Mouse (Mus musculus): Measurements from ENCODE around the gene Bcl2l12. TPM values are rescaled to one million over a fixed set of nuclear protein-coding genes. Genes with fewer than 3 reads are reported as not detected.

Bcl2l12 gene
- polyA plus RNA-seq, 1 experiment from 2014 or later: 23.6 TPM

DNA sequence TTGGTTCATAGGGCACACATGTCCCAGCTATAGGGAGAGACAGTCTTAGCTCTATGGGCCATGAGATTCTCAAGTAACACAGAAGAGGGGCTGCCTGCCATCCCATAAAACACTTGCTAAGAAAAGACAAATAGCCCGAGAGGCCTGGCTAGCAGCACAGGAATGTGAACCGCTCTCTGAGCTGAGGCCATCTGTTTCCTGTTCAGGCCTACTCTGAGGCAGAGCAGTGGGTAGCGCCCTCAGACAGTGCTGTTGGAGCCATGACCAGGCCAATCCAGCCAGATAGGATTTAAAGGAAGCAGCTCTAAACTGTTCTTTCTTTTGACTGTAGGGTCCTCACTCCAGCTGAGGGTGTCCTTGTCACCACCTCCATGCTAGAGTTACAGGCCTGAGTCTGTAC, 6.0 kb upstream of the Bcl2l12 start:
- 61% methylated on average over 3 of the region's 3 CpGs for WGBS (ENCODE audit: insufficient replicate concordance)
- no peak for ATAC-seq

DNA sequence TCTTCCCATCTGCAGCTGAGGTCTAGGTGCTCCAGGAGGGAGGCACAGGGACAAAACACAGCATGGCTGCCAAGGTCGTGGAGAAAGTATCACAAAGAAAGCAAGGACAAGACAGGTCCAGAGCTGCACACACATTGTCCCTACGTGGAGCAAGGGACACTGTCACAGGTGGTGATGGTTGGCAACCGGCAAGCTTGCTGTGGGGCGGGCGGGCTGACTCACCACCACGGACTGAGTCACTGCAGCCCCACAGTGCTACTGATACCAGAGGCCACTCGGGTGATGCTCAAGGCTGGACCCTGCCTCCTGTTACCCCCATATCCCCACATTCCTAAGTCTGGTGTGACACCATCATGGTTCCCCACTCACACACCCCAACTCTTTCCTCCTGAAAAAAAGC, 3.9 kb upstream of the Bcl2l12 start:
- no peak for ATAC-seq
- no peaks in the 10 kb centered on the region for H3K27me3 ChIP-seq (replicated peaks)
- H3K27ac ChIP-seq: no peak overlapping the region
- 62% methylated on average over 7 of the region's 7 CpGs for WGBS (ENCODE audit: insufficient replicate concordance)
- no peaks in the 10 kb centered on the region for H3K9me3 ChIP-seq (replicated peaks)
- no peak overlapping the region for H3K4me3 ChIP-seq
- H3K9ac ChIP-seq: no peak overlapping the region
- H3K4me2 ChIP-seq: no peak overlapping the region
- H3K36me3 ChIP-seq: peaks cover 84% of the 10 kb centered on the region
- peaks cover 41% of the 10 kb centered on the region for H3K4me1 ChIP-seq

More for the DNA sequence above, 6.0 kb upstream of the Bcl2l12 start:
- Histone ChIP-seq H3K27ac (no peak overlapping the region), H3K4me1 (peaks cover 26% of the 10 kb centered on the region), H3K4me2 (no peak overlapping the region), H3K4me3 (no peak overlapping the region), H3K9ac (no peak overlapping the region), H3K27me3 (replicated peaks) (no peaks in the 10 kb centered on the region), H3K9me3 (replicated peaks) (peaks cover 4% of the 10 kb centered on the region; the same call in 1 of the 2 replicates), H3K36me3 (peaks cover 100% of the 10 kb centered on the region)

DNA sequence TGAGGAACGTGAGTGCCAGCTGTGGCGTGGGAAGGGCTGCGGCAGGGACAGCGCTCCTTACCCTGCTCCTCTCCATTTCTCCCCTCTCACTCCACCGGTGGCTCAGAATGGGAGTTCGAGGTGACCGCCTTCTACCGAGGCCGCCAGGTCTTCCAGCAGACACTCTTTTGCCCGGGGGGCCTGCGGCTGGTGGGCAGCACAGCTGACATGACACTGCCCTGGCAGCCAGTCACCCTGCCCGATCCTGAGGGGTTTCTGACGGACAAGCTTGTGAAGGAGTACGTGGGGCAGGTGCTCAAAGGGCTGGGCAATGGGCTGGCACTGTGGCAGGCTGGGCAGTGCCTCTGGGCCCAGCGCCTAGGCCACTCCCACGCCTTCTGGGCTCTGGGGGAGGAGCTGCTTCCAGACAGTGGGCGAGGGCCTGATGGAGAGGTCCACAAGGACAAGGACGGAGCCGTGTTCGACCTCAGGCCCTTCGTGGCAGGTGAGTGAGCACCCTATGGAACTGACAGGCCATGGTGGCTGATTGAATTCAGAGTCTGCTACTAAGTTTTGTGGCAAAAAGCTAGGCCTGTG, 2.1 kb upstream of the Bcl2l12 start:
- ATAC-seq: no peak
- Histone ChIP-seq H3K4me1 (peaks cover 54% of the 10 kb centered on the region), H3K27me3 (replicated peaks) (no peaks in the 10 kb centered on the region), H3K9ac (no peak overlapping the region), H3K4me3 (no peak overlapping the region), H3K36me3 (peaks cover 72% of the 10 kb centered on the region), H3K4me2 (no peak overlapping the region), H3K9me3 (replicated peaks) (no peaks in the 10 kb centered on the region), H3K27ac (0 out of 2 replicates have a peak overlapping the region, but pooled peaks have one; percentile 3)
- WGBS (ENCODE audit: insufficient replicate concordance): 83% methylated on average over 21 of the region's 21 CpGs

DNA sequence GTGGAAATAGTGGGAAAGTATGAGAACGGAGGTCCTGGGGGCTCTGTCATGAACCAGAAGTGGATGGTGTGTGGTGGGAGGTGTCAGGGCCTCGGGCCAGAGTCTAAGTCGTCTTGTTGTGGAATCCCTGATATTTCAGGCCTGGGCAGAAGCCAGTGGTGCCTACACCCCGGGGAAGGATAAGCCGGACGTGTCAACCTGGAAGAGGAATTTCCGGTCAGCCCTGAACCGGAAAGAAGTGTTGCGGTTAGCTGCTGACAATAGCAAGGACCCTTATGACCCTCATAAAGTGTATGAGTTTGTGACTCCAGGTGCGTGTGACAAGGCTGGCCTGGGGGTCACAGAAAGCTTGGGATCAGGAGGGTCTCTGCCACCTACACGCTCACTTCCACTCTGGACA, 1.2 kb upstream of the Bcl2l12 start:
- Histone ChIP-seq H3K36me3 (peaks cover 72% of the 10 kb centered on the region), H3K4me1 (peaks cover 56% of the 10 kb centered on the region), H3K4me3 (no peak overlapping the region), H3K27me3 (replicated peaks) (no peaks in the 10 kb centered on the region), H3K9me3 (replicated peaks) (no peaks in the 10 kb centered on the region), H3K9ac (0 out of 2 replicates have a peak overlapping the region, but pooled peaks have one; percentile 1), H3K4me2 (peak overlapping the region; percentile 96), H3K27ac (0 out of 2 replicates have a peak overlapping the region, but pooled peaks have one; percentile 6)
- 79% methylated on average over 11 of the region's 11 CpGs for WGBS (ENCODE audit: insufficient replicate concordance)
- ATAC-seq: no peak

- H3K36me3 ChIP-seq: peaks cover 72% of the 10 kb centered on the region
- H3K9ac ChIP-seq: peak overlapping the region; percentile 80
- 3% methylated on average over 15 of the region's 15 CpGs for WGBS (ENCODE audit: insufficient replicate concordance)
- ATAC-seq: peak; percentile 9; the same call in 1 of the 2 replicates
- peak overlapping the region; percentile 96 for H3K4me2 ChIP-seq
- peak overlapping the region; percentile 94 for H3K27ac ChIP-seq
- H3K9me3 ChIP-seq (replicated peaks): no peaks in the 10 kb centered on the region
- no peaks in the 10 kb centered on the region for H3K27me3 ChIP-seq (replicated peaks)
- peak overlapping the region; percentile 77 for H3K4me3 ChIP-seq
- H3K4me1 ChIP-seq: peaks cover 56% of the 10 kb centered on the region
Observed at GRCm38 (mm10) chr7:44997940-44998428, 528 bp downstream of the Bcl2l12 start.

DNA sequence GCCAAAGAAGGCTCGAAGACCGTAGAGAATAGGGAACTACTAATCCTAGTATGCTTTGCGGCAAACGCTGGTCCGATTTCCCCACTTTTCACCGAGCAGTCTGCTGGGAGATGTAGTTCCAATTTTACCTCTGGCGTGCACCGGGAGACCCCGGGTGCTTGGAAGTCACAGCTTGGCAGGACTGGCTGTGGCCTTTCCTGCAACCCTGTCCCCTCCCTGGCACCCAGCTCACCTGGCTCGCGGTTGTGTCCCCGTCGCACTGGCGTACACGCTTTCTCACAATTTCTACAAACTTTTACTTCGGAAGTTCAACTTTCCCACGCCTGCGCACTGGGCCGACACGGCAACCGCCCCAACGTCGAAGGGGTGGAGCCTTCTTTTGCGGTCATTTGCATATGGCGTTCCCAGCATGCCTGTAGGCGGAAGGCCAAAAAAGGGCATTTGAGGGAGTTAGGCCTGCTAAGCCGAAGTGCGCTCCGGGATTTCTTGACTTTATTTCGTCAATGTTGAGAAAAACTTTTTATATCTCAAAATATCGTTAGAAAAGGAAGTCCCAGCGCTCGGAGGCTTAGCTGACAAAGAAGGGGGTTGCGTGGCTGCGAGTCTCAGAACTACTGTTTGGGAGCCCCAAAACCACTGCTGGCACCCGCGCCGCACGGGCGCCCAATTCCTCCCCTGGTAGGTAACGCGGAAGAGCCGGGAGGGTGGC, 1.1 kb downstream of the Bcl2l12 start, which contains the start of gene Irf3:
Gene Irf3 (plus strand): TSS at position 418 of the 709 bp plus-strand sequence.
- ATAC-seq: peak; percentile 90
- H3K4me2 ChIP-seq: peak within 1 kb of the TSS; percentile 96
- H3K9me3 ChIP-seq (replicated peaks): no peaks in the 10 kb centered on the region
- H3K27me3 ChIP-seq (replicated peaks): no peaks in the 10 kb centered on the region
- peaks cover 54% of the 10 kb centered on the region for H3K4me1 ChIP-seq
- H3K9ac ChIP-seq: peak within 1 kb of the TSS; percentile 80
- WGBS (ENCODE audit: insufficient replicate concordance): under 1% methylated on average over 43 of the region's 43 CpGs
- H3K27ac ChIP-seq: peak within 1 kb of the TSS; percentile 94
- H3K36me3 ChIP-seq: peaks cover 72% of the 10 kb centered on the region
- H3K4me3 ChIP-seq: peak within 1 kb of the TSS; percentile 77

DNA sequence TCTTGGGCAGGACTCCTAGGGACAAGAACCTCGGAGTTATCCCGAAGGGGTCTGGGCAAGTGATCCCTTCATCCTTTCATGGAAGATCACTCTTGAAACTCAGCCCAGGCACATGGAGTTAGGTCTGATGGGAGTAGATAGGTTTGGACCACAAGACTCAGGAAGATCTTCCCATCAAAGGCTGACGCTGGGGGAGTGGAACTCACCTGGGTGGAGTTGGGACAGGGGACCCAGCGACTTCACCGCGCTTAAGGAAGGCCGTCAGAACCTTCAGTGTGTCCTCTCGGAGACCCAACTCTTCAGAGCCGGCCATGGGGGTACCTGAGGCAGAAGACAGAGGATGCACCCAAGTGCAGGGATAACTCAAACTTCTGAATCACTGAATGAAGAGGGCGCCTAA, 1.8 kb downstream of the Bcl2l12 start:
- H3K27me3 ChIP-seq (replicated peaks): no peaks in the 10 kb centered on the region
- peak overlapping the region; percentile 77 for H3K4me3 ChIP-seq
- peak overlapping the region; percentile 94 for H3K27ac ChIP-seq
- peak overlapping the region; percentile 96 for H3K4me2 ChIP-seq
- no peak for ATAC-seq
- no peaks in the 10 kb centered on the region for H3K9me3 ChIP-seq (replicated peaks)
- WGBS (ENCODE audit: insufficient replicate concordance): 15% methylated on average over 10 of the region's 10 CpGs
- peaks cover 51% of the 10 kb centered on the region for H3K4me1 ChIP-seq
- peak overlapping the region; percentile 80 for H3K9ac ChIP-seq
- H3K36me3 ChIP-seq: peaks cover 72% of the 10 kb centered on the region

- Histone ChIP-seq H3K4me3 (peak overlapping the region; percentile 85), H3K4me1 (peaks cover 51% of the 10 kb centered on the region), H3K4me2 (peak overlapping the region; percentile 99), H3K36me3 (peaks cover 48% of the 10 kb centered on the region), H3K9ac (peak overlapping the region; percentile 76), H3K9me3 (replicated peaks) (no peaks in the 10 kb centered on the region), H3K27ac (peak overlapping the region; percentile 87), H3K27me3 (replicated peaks) (no peaks in the 10 kb centered on the region)
- peak; percentile 23 for ATAC-seq
- WGBS (ENCODE audit: insufficient replicate concordance): under 1% methylated on average over 29 of the region's 29 CpGs
Observed at GRCm38 (mm10) chr7:44986879-44987718, 11.4 kb downstream of the Bcl2l12 start.

- Histone ChIP-seq H3K27ac (peak within 1 kb of the TSS; percentile 91), H3K4me1 (peaks cover 51% of the 10 kb centered on the region), H3K4me3 (peak within 1 kb of the TSS; percentile 85), H3K27me3 (replicated peaks) (no peaks in the 10 kb centered on the region), H3K9me3 (replicated peaks) (no peaks in the 10 kb centered on the region), H3K9ac (peak within 1 kb of the TSS; percentile 92), H3K4me2 (peak within 1 kb of the TSS; percentile 99), H3K36me3 (peaks cover 48% of the 10 kb centered on the region)
- WGBS (ENCODE audit: insufficient replicate concordance): under 1% methylated on average over 42 of the region's 42 CpGs
- peak; percentile 95 for ATAC-seq
Observed at GRCm38 (mm10) chr7:44986192-44986878, 12.2 kb downstream of the Bcl2l12 start, which contains the start of gene Prmt1. TSS of gene Prmt1 (minus strand) at chr7:44986568.

DNA sequence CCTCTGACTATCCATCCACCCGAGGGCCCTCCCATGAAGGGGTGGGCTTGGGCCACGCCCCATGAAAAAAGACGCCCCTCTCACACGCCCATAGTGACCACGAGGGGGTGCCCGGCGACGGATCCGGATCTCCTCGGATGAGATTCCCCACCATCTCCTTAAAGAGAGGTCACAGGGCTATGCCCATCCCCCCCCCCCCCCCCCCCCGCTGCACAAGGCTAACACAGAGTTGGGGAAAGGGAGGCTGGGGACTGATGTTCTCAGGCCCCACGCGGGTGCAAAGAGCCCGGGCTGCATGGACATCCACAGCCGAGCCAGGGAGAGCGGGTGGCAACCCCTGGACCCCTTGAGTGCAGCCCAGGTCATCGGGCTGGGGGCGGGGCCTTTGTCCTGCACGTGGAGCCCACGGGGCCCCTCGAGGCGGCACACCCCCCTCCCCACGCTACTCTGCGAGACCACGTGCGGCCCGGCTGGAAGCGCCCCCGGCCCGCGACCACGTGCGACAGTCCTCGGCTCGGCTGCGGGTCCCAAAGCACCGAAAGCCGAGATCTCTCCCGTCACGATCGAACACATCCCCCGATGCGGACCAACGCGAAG, 12.8 kb downstream of the Bcl2l12 start:
- Histone ChIP-seq H3K36me3 (peaks cover 50% of the 10 kb centered on the region), H3K4me1 (peaks cover 51% of the 10 kb centered on the region), H3K4me2 (peak overlapping the region; percentile 99), H3K9ac (peak overlapping the region; percentile 92), H3K9me3 (replicated peaks) (no peaks in the 10 kb centered on the region), H3K4me3 (peak overlapping the region; percentile 85), H3K27ac (peak overlapping the region; percentile 91), H3K27me3 (replicated peaks) (no peaks in the 10 kb centered on the region)
- under 1% methylated on average over 44 of the region's 45 CpGs for WGBS (ENCODE audit: insufficient replicate concordance)
- no peak for ATAC-seq

DNA sequence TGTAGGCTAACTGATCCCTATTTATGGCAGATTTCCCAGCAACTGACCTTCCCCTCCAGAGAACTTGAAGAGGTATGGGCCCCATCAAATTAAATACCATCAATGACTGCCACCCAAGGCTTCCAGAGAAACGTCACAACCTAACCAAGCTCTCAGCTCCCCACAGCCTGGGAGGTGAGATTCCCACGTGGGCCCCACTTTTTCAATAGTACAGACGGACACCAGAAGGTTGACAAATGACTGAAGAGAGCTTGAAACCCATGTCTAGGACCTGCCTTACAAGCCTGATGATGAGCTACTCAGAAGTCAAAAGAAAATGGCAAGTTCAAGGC, 13.7 kb downstream of the Bcl2l12 start:
- peaks cover 50% of the 10 kb centered on the region for H3K36me3 ChIP-seq
- peak overlapping the region; percentile 99 for H3K4me2 ChIP-seq
- no peak for ATAC-seq
- H3K4me1 ChIP-seq: peaks cover 51% of the 10 kb centered on the region
- H3K27ac ChIP-seq: peak overlapping the region; percentile 91
- no peaks in the 10 kb centered on the region for H3K9me3 ChIP-seq (replicated peaks)
- H3K9ac ChIP-seq: peak overlapping the region; percentile 92; the same call in 1 of the 2 replicates
- H3K4me3 ChIP-seq: peak overlapping the region; percentile 85
- no peaks in the 10 kb centered on the region for H3K27me3 ChIP-seq (replicated peaks)
- WGBS (ENCODE audit: insufficient replicate concordance): 44% methylated on average over 3 of the region's 3 CpGs

All from liver, embryonic 12.5 days (tissue).